Mouse (Mus musculus): ENCODE data around the gene Nutf2.

Gene Nutf2

DNA sequence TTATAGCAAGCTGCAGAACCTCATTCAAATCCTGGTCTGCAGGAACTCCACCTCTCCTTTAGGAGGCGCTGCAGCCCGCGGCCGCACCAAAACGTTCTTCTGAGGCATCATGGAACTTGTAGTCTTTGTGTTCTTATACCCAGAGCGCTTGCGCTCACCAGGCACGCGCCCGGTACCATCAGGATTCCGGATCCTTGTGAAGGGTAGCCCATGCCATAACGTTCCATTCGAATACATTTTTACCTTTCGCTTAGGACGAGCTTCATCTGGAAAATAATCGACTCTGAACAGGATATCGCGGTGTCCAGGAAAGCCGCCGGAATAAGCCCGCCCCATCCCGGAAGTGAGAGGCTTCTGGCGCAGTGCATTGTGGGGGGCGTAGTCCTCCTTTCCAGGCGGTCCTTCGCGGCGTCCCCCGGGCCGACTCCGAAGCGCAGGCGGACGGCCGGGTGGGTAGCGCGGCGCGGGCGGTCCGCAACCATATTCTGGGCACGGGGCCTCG is 5.6 kb upstream of the Nutf2 start, which contains the start of gene Thap11:
Gene Thap11 (plus strand): TSS at position 418 of the 502 bp plus-strand sequence.
- peak; percentile 90 to 93 for DNase-seq (ENCODE audit: low spot score in 2 of 2)

- DNase-seq (ENCODE audit: low spot score in 2 of 2) = peak; percentile 25 to 46
Measured at GRCm38 (mm10) chr8:105855248-105856167, 4.9 kb upstream of the Nutf2 start.

DNA sequence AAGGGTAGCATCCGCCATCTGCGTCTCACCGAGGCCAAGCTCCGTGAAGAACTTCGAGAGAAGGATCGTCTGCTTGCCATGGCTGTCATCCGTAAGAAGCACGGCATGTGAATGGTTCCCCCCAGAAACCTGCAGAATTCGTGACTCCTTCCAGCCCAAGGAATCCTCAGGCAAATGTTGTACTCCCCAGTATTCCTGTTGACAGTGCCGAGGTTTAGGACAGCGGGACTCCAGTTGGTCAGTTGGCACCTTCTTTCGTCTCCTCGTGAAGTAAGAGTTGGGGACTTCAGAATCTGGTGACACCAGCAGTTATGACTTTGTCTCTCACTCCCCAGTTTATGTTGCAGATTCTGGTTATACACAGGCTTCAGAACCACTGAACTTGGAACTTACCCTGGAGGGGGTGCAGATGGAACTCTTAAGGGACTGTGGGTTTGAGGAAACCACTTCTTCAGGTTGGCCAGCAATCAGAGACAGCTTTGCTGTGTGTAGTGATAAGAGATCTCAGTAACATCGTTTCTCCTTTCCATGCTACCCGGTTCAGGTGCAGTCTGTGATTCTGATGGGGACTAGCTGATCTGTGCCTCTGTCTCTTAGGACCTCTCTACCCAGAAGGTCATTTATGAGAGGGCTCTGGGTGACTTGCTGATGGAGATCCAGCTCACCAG is 4.1 kb upstream of the Nutf2 start:
- no peak for DNase-seq (ENCODE audit: low spot score in 2 of 2)

GRCm38 (mm10) chr8:105858495-105858894 is 1.9 kb upstream of the Nutf2 start:
- DNase-seq (ENCODE audit: low spot score in 2 of 2) = no peak

GRCm38 (mm10) chr8:105859314-105859713 is 1.1 kb upstream of the Nutf2 start:
- no peak for DNase-seq (ENCODE audit: low spot score in 2 of 2)

GRCm38 (mm10) chr8:105861951-105862350 is 1.6 kb downstream of the Nutf2 start:
- DNase-seq (ENCODE audit: low spot score in 2 of 2) = no peak

DNA sequence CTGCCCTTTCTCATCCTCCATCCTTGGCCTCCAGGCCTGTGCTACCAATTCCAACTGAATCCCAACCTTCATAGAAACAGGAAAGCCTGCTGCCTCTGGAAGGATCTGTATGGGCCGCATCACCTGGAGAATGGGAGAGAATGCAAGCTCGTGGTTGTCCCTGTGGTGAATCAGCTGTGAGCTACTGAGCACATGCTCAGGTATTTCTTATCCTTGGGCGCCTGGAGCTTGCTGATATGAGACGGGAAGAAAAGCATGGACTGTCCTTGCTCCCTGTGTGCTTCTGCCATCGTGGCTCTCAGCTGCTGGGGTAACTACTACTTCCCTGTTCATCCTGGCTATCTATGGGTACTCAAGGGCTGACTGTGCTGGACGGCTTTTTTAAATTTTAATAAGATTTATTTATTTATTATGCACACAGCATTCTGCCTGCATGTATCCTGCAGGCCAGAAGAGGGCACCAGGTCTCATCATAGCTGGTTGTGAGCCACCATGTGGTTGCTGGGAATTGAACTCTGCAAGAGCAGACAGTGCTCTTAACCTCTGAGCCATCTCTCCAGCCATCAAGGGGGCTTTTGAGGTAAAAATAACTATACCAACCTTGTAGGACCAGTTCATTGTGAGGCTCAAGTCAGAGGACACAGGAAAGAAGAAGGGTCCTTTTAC is 6.1 kb downstream of the Nutf2 start:
- DNase-seq (ENCODE audit: low spot score in 2 of 2) = no peak

GRCm38 (mm10) chr8:105874301-105874700 is 13.9 kb downstream of the Nutf2 start:
- DNase-seq (ENCODE audit: low spot score in 2 of 2) = no peak

DNA sequence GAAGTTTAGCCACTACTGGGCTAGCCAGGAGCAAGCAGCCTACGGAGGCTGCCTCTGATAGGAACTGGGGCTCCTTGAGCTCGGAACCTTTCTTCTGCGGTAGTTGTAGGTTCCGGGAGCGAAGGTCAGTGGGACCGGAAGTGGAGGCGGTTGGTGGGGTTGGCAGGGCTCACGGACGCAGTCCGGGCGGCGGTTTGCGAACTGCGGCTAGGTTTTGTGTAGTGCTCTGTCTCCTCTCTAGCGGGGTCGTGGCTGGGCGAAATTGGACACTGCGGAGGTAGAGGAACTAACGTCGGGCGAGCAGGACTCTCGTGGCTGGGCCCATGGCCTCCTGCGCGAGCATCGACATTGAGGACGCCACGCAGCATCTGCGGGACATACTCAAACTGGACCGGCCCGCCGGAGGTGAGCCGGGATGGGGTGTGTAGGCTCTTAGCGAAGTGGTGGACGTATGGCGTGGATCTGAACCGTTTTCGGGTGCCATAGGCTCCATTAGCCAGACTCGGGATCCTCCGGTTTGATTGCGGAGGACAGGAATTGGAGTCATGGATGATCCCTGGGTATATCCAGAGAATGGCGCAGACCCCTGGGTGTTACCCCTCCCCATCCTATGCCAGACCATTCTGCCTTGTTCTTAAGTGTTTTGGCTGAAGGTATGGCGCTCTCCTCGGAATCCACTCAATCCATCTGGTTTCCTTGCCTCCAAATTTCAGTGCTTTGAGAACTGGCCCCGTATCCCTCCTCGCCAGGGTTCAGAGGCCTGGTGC is 20.6 kb downstream of the Nutf2 start, which contains the start of gene Edc4:
Gene Edc4 (plus strand): TSS at position 128 of the 767 bp plus-strand sequence.
- peak; percentile 71 to 86 for DNase-seq (ENCODE audit: low spot score in 2 of 2)

DNA sequence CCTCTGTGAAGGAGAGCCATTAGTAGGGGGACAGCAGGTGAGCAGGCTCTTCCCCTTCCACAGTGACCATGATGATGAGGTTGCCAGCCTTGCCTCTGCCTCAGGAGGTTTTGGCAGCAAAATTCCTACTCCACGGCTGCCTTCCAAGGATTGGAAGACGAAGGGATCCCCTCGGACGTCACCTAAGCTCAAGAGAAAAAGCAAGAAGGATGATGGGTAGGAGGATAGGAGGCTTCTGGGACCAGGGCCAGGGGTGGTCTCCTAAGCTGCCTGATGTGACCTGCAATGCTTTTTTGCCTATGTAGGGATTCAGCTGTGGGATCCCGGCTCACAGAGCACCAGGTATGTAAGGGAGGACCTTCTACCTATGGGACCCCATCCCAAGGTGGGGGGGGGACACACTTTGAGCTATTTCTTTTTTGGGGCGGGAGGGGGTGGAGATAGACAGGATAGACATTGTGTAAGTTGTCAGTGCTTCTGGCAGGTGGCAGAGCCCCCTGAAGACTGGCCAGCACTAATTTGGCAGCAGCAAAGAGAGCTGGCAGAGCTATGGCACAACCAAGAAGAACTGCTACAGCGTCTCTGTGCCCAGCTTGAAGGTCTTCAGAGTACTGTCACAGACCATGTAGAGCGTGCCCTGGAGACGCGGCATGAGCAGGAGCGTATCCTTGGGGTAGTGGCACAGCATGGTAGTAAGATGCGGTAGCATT is 29.5 kb downstream of the Nutf2 start:
- DNase-seq (ENCODE audit: low spot score in 2 of 2) = no peak

GRCm38 (mm10) chr8:105890870-105891269 is 30.5 kb downstream of the Nutf2 start:
- DNase-seq (ENCODE audit: low spot score in 2 of 2) = no peak

- peak in 1 of 2 experiments; percentile 32 for DNase-seq (ENCODE audit: low spot score in 2 of 2)
Measured at GRCm38 (mm10) chr8:105892432-105892831, 32.1 kb downstream of the Nutf2 start.

DNA sequence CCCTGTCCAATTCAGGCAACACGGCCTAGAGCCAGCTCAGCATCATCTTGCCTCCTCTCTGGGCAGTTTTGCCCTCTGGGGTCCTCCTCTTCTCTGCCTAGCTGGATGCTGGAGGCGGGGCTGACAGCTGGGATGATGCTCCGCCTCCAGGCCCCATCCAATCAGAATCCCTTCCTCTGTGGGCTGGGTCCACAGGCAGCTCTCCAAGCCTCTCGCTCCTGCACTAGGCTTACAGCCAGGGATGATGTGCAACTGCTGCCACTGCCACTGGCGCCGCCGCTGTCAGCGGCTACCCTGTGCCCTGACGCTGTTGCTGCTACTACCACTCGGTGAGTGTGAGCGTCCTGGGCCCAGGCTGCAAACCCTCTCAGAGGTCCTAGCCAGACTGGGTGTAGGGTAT is 33.0 kb downstream of the Nutf2 start, which contains the start of gene Nrn1l:
Gene Nrn1l (plus strand): TSS at position 229 of the 400 bp plus-strand sequence.
- no peak for DNase-seq (ENCODE audit: low spot score in 2 of 2)

DNA sequence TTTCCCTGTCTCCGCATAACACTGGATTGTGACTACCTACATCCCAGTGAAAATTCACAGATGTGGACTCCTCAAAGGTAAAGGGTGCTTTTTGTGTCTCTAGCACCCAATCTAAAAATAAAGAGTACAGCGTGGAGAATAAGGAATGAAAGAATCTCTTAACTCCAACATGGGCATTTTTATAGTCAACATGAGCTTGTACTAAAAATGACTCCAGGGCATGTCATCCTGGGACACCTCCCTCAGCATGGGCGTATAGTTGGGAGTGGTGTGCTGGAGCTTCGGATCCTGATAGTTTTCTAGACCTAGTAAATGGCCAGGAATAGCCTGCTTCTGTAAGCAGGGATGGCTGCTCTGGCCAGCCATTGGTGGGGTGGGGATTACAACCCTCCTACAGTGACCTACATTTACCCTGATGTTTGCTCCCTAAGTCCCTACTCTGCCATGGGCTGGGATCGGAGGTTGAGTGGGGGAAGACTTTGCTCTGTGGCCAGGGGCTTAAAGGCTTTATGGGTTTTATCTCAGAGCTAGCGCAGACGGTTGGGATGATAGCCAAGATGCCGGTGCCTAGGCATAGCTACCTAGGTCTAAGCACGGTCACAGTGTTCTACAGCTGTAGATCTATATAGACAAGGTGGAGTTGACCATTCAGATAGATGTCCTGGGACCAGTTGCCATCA is 37.6 kb downstream of the Nutf2 start:
- no peak for DNase-seq (ENCODE audit: low spot score in 2 of 2)

DNA sequence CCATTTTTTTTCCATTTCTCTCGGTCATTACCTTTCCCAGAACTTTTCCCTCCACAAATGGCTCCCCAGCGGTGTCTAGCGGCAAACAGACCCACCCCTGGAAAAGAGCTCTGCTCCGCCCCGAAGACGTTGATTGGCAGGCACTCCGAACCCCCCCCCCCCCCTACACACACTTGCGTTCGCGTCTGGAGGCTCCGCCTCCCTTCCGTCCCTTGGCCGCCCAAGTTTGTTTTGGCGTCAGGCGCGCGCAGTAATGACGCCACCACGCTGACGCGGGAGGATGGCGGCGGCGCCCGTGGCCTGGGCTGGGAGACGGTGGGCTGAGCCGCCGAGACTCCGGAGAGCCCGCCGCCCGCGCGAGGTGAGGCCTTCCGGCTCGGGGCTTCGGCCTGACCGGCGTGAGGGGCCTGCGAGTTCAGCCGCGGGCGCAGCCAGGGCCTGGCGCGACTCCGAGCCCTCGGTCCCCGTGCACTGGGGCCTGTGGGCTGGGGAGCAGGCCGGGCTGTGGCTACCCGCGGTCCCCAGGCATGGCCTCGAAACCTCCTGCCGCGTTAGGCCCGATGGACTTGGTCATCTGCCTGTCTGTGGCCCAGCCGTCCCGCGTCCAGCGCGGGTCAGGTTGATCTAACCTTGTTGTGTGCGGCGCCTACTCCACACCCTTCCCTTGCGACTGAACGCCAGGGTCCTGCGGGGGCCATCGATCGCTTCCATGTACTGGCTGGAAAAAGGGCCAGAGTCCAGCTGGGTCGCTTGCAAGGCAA is 40.0 kb downstream of the Nutf2 start, which contains the start of gene Pskh1:
Gene Pskh1 (plus strand): TSS at position 262 of the 761 bp plus-strand sequence.
- DNase-seq (ENCODE audit: low spot score in 2 of 2) = peak; percentile 89 to 93

GRCm38 (mm10) chr8:105900941-105901616 is 40.7 kb downstream of the Nutf2 start:
- no peak for DNase-seq (ENCODE audit: low spot score in 2 of 2)

GRCm38 (mm10) chr8:105919390-105919789 is 59.0 kb downstream of the Nutf2 start:
- no peak for DNase-seq (ENCODE audit: low spot score in 2 of 2)

GRCm38 (mm10) chr8:105925123-105925522 is 64.7 kb downstream of the Nutf2 start:
- DNase-seq (ENCODE audit: low spot score in 2 of 2) = no peak

Measured in thymus, postnatal 10 days (tissue).